Mouse (Mus musculus): ENCODE measurements around the gene Mlh3.
"Not testable (repeated sequence)": the region's sequence is repeated elsewhere in the genome, so short reads cannot be mapped to it uniquely, and the experiment has no call there.

Gene Mlh3

DNA sequence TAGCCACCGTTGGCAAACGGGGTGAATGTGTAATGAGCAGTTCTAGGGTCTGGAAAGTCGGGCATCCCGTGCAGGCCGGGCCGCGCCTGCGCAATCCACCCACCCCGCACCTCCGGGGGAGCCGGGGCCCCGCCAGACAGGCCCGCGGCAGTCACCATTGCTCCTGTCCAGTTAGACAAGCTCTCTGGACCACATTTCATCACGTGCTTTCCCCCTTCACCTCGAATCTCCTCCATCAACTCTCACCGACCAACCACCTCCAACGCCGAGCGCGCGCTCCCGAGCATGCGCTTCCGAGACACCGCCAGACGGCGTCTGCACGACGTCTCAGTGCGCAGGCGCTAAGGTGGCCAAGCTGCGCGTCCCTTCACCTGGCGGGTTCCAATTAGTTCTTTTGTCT lies at the start of gene Mlh3:
TSS of gene Mlh3 (minus strand) at position 281 of the 400 bp plus-strand sequence.
- DNase-seq (ENCODE audit: low spot score in 2 of 2): peak; percentile 62 to 86

DNA sequence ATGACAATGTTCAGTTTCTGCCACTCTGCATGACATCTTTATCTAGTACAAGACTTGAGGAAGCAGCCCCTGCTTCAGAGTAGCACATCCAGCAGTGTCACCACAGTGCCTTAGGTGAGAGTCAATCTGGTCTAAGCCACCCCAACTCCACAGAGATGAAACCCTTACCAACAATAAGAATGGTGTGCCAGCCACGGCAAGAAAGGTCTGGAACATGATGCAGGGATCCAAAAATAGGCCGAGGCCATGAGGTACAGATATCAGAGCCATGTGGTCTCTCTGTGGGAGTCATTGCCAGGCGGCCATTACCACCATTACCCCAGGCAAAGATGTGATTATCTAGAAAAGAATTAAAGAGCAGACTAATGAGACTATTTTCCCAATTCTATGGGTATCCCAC lies 38.3 kb upstream of the Mlh3 start:
- DNase-seq (ENCODE audit: low spot score in 2 of 2): no peak

GRCm38 (mm10) chr12:85305247-85305892 lies 35.0 kb upstream of the Mlh3 start:
- peak; percentile 52 to 93 for DNase-seq (ENCODE audit: low spot score in 2 of 2)

GRCm38 (mm10) chr12:85304725-85305124 lies 34.3 kb upstream of the Mlh3 start:
- DNase-seq (ENCODE audit: low spot score in 2 of 2): peak in 1 of 2 experiments; percentile 23

DNA sequence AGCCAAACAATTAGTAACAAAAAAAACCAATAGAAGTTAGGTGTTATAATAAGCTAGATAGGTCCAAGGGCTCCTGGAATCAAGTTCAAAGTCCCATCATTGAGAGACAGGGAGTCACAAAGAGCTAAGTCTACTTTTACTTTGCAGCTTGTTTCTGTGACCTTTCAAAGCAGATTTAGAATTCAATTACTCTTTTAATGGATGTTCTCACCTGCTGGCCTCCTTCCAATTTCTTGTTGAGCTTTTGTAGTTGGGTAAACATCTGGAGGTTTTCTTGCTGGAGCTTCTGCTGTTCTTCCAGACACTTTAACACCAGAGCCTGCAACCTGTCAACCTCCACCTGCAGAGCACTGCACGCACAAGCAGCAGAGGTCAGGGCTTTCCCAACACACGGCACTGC lies 32.9 kb upstream of the Mlh3 start:
- DNase-seq (ENCODE audit: low spot score in 2 of 2): no peak

GRCm38 (mm10) chr12:85298835-85299180 lies 28.4 kb upstream of the Mlh3 start:
- no peak for DNase-seq (ENCODE audit: low spot score in 2 of 2)

GRCm38 (mm10) chr12:85298127-85298834 lies 27.9 kb upstream of the Mlh3 start:
- DNase-seq (ENCODE audit: low spot score in 2 of 2): no peak

- DNase-seq (ENCODE audit: low spot score in 2 of 2): no peak
Measured at GRCm38 (mm10) chr12:85297345-85297997, 27.1 kb upstream of the Mlh3 start.

DNA sequence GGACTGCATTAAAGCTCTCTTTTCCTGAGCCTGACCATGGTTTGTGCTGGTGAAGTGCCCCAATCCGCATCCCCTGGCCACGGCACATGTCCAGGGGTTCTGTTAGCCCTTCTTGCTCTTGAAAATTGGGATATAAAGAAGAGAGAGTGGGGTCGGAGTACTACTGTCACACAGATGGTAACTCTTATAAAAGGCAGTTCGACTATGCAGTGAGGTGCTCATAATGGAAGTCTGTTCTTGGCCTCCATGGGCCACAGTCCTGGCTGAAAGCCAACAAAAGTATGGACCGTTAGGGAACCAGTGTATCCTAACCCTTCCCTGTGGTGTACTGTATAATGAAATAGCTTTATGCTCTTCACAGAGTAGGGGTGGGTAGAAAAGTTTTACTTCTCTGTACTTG lies 26.5 kb upstream of the Mlh3 start:
- DNase-seq (ENCODE audit: low spot score in 2 of 2): no peak

DNA sequence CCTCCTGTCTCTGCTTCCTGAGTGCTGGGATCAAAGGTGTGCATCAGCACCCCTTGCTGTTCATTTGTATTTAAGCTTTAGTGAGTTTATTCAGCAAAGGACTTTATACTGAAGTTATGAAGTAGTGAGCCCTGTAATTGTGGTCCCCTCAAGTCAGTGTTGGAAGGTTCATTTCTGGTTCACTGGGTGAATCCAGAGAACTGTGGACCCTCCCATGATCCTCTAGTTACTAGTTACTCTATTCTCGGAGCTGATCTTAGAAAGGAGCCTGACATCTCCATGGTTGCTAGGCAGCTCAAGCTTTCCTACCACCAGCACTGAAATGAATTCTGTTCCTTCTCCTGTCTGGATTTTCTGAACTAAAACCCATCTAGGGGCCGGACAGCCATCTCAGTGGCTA lies 25.1 kb upstream of the Mlh3 start:
- DNase-seq (ENCODE audit: low spot score in 2 of 2): no peak

GRCm38 (mm10) chr12:85292906-85293305 lies 22.5 kb upstream of the Mlh3 start:
- no peak for DNase-seq (ENCODE audit: low spot score in 2 of 2)

DNA sequence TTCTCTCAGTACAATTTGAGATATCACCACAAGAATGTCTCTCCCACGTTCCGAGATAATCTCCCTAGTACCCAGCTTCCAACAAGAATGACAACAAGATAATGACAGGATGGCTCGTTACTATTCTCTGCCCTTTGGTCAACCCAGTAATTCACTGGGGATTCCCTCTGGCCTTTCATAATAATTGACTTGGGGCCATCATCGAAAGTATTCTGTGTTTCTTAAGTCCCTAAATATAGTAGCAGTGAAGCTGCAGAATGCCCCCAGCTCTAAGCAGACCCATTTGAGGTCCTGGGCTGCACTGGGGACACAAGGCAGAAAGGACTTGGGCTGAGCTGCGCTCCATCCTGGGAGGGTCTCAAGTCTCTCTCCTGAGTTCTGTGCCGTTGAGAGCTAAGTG lies 21.9 kb upstream of the Mlh3 start:
- DNase-seq (ENCODE audit: low spot score in 2 of 2): no peak

DNA sequence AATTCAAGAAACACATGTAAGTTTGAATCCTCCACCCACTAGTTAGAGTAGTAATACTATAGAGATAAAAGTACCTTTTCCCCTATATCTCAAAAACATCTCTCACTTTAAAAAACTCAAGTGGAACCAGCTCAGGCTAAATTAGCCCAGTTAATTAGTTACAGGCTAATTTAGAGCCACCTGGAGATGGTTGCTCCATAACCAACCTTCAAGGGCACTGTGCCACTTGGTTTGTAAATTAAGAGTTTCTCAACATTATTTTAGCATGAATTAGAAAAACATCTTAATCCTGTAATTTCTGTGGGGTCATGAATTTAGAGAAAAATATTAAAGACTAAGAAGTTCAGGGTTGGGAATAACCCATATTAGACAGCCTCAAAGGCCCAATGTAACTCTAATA lies 21.1 kb upstream of the Mlh3 start:
- DNase-seq (ENCODE audit: low spot score in 2 of 2): no peak

DNA sequence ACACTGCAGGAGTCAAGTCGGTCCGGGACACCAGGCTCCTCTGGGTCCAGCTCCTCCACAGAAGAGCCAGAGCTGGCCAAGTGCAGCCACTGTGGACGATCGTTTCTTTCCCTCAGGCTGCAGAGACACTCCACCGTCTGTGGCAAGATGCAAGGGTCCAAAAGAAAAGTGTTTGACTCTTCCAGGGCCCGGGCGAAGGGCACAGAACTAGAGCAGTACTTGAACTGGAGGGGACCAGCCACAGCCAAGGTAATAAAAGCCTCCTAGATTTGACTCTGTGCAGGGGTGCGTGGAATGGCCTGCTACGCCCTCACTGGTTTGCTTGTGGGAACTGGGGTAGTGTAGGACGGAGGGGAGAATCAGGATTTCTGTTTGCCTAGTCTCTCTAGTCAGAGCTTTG lies 20.2 kb upstream of the Mlh3 start:
- DNase-seq (ENCODE audit: low spot score in 2 of 2): no peak

- DNase-seq (ENCODE audit: low spot score in 2 of 2): peak in 1 of 2 experiments; percentile 37
Measured at GRCm38 (mm10) chr12:85289157-85290000, 19.0 kb upstream of the Mlh3 start.

GRCm38 (mm10) chr12:85288486-85289156 lies 18.2 kb upstream of the Mlh3 start, which contains the start of gene Zc2hc1c:
Gene Zc2hc1c (plus strand): TSS chr12:85288591.
- DNase-seq (ENCODE audit: low spot score in 2 of 2): peak; percentile 58 to 84

DNA sequence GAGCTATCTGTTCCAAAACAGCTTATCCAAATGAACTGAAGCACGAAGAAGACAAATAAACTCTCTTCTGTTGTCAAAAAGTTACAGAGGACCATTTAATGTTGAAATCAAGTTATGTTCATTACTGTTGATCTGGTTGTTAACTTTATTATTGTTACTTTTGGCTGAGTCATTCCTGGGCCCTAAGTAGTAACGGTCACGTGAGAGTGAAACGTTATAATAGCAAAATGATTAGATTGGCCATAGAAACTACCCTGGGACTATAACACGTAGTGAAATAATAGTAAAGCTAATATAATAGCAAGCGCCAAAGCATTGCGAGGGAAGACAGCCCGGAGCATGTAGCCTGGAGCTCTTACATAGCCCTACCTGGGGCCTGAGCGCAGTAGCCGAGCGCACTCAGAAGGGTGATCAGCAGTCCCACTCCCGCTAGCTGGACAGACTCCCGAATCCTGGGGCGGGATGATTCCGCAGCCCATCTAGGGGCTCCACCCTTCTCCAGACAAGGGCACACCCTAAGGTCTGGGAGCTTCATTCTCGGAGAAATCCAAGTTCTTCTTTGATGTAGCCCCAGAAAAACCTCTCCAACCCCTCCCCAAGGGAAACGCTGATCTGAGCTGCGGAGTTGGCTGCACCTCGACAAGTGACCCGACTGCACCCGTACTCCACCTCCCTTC lies 17.5 kb upstream of the Mlh3 start, which contains the start of gene Acyp1:
TSS of gene Acyp1 (minus strand) at position 630 of the 677 bp plus-strand sequence.
- no peak for DNase-seq (ENCODE audit: low spot score in 2 of 2)

GRCm38 (mm10) chr12:85286941-85287340 lies 16.5 kb upstream of the Mlh3 start:
- DNase-seq (ENCODE audit: low spot score in 2 of 2): no peak

DNA sequence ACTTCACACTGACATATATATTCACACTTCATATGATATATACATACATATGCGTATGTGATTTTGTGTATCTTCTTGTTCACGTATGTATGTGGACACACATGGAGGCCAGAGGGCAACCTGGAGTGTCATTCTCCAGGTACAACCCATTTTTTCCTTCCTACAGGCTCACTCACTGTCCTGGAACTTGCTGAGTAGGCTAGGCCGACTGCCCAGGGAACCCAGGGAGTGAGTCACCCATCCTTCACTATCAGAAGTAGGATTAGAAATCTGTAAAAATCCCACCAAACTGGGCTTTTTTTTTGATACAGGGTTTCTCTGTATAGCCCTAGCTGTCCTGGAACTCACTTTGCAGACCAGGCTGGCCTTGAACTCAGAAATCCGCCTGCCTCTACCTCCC lies 14.6 kb upstream of the Mlh3 start:
- DNase-seq (ENCODE audit: low spot score in 2 of 2): no peak

DNA sequence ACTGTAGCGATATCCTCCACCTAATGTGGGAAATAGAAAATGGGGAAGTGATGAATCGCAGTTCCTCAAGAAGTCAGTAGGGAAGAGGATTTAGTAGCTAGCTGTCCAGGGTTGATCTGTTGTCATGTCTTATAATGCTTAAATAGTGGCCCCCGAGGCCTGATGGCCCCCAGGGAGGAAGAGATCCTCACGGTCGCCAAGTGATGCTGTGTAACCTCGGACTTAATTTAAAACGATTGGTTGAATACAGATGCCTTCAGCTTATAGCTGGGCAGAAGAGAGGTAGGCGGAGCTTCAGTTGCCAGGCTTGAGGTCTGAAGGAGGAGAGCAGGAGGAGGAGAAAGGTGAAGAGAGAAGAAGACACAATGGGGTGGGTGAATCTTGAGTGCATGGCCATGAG lies 13.9 kb upstream of the Mlh3 start:
- no peak for DNase-seq (ENCODE audit: low spot score in 2 of 2)

GRCm38 (mm10) chr12:85281756-85282155 lies 11.4 kb upstream of the Mlh3 start:
- not testable (repeated sequence) for DNase-seq (ENCODE audit: low spot score in 2 of 2)

Data from left cerebral cortex, adult 9 months (tissue).